Mouse (Mus musculus) neural tube, embryonic 11.5 days (tissue): ENCODE results near the gene Mipep. TPM values are rescaled to one million over a fixed set of nuclear protein-coding genes. Genes with fewer than 3 reads are reported as not detected.

Source experiments
- ATAC-seq: fragments of 200-750 bp; cut with Nextera tagmentation; 2 replicates; pipeline ENCODE4 v1.8.0; 2017; ENCODE audit warnings: moderate number of reproducible peaks, mild to moderate bottlenecking, moderate TSS enrichment, moderate library complexity; ENCODE audit not compliant: insufficient read depth, low FRiP score, low TSS enrichment
- DNase-seq: peaks from one replicate; pipeline ENCODE4 v3.0.0-alpha.2; 2015; ENCODE audit warnings: low spot score
- H3K27ac ChIP-seq: fragments of 300-500 bp; sonication (generic); 2 replicates; pipeline ENCODE4 v1.5.1; 2014; ENCODE audit warnings: low read depth, mild to moderate bottlenecking, low read length
- H3K27me3 ChIP-seq: fragments of 300-500 bp; sonication (generic); 2 replicates; pipeline ENCODE4 v1.6.1; 2014; ENCODE audit warnings: mild to moderate bottlenecking, low read length, mixed read lengths; ENCODE audit not compliant: control insufficient read depth, insufficient read depth
- H3K36me3 ChIP-seq: fragments of 300-500 bp; sonication (generic); 2 replicates; pipeline ENCODE4 v1.6.1; 2014; ENCODE audit warnings: mild to moderate bottlenecking, low read length, moderate library complexity, mixed read lengths; ENCODE audit not compliant: control insufficient read depth, insufficient read depth
- H3K4me1 ChIP-seq: fragments of 300-500 bp; sonication (generic); 2 replicates; pipeline ENCODE4 v1.6.1; 2014; ENCODE audit warnings: low read length, mixed read lengths; ENCODE audit not compliant: control insufficient read depth, insufficient read depth
- H3K4me2 ChIP-seq: fragments of 300-500 bp; sonication (generic); 2 replicates; pipeline ENCODE4 v1.6.1; 2014; ENCODE audit warnings: low read depth, mild to moderate bottlenecking, moderate library complexity
- H3K4me3 ChIP-seq: fragments of 300-500 bp; sonication (generic); 2 replicates; pipeline ENCODE4 v1.5.1; 2014; ENCODE audit warnings: low read depth, low read length
- H3K9ac ChIP-seq: fragments of 300-500 bp; sonication (generic); 2 replicates; pipeline ENCODE4 v1.6.1; 2014; ENCODE audit warnings: mild to moderate bottlenecking, low read length
- H3K9me3 ChIP-seq: fragments of 300-500 bp; sonication (generic); 2 replicates; pipeline ENCODE4 v1.6.1; 2016; ENCODE audit warnings: low read length; ENCODE audit not compliant: control insufficient read depth
- WGBS: fragments of 180-500 bp; shearing (Covaris S2); extraction: QIAGEN DNeasy Blood & Tissue Kit; methylation state at CpG from one replicate; pipeline ENCODE4 v1.1.7; 2014; 5-methylcytosine and 5-hydroxymethylcytosine counted together
- polyA plus RNA-seq: library from polyadenylated mRNA; unstranded; fragments of >200 nt; fragmentation: Nextera tagmentation; extraction: Ambion mirVana; gene quantifications from 2 replicates; pipeline ENCODE4 v1.2.1, GENCODE M21; 2014

Gene Mipep
- polyA plus RNA-seq: 22.0 and 25.9 TPM in 2 replicates

DNA sequence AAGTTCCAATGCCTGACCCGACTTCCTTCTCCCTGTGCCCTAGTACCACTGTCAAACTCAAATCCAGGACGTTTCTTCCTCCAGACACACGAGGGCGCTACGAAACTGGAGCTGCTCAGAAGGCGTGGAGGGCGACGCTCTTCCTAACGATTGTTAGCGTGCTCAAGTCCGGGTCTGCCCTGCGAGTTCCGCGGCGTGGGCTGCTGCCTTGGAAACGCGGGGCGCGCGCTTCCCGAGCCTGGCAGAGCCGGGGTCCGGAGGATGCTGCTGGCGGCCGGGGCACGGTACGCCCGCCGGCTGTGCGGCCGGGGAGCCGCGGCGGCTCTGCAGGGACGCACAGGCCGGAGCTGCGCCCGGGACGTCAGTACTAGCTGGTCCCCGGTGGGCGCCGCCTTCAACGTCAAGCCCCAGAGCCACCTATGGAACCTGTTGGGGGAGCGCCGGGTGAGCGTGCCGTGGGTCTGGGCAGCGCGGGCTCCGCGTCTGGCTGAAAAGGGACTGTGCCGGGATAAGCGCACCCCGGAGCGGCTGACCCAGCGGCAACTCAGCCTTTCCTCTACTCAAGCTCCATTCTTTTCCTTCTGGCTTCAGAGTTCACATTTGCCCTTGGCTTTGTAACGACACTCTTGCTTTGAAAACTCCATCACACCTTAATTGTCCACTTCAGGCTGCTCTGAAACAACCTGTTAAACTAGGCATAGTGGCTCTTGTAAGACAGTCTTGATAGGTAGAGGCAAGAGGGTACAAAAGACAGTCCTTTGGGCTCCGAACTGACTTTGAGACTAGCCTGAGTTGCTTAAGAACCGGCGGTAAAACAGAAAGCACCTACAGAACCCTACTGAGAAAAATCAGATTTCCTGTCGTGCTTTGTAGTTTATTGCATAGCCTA, at the start of gene Mipep:
TSS of gene Mipep (plus strand) at position 147 of the 889 bp plus-strand sequence.
- Histone ChIP-seq H3K4me1 (peaks cover 2% of the 10 kb centered on the region; the same call in 1 of the 2 replicates), H3K27me3 (no peaks in the 10 kb centered on the region), H3K9me3 (no peaks in the 10 kb centered on the region), H3K9ac (peak within 1 kb of the TSS; percentile 40), H3K36me3 (no peaks in the 10 kb centered on the region), H3K4me3 (peak within 1 kb of the TSS; percentile 87), H3K27ac (0 out of 2 replicates have a peak within 1 kb of the TSS, but pooled peaks have one; percentile 6), H3K4me2 (peak within 1 kb of the TSS; percentile 51)
- DNase-seq: peak; percentile 93
- WGBS: under 1% methylated on average over 61 of the region's 61 CpGs
- ATAC-seq: peak; percentile 79

- H3K4me3 ChIP-seq: no peak overlapping the region
- no peaks in the 10 kb centered on the region for H3K36me3 ChIP-seq
- H3K4me1 ChIP-seq: peaks cover 19% of the 10 kb centered on the region; the same call in 1 of the 2 replicates
- no peaks in the 10 kb centered on the region for H3K27me3 ChIP-seq
- no peak for ATAC-seq
- H3K27ac ChIP-seq: no peak overlapping the region
- H3K9me3 ChIP-seq: no peaks in the 10 kb centered on the region
- WGBS: 67% methylated on average over 5 of the region's 5 CpGs
- DNase-seq: no peak
- H3K9ac ChIP-seq: no peak overlapping the region
- no peak overlapping the region for H3K4me2 ChIP-seq
These were observed 49.2 kb upstream of the Mipep start for GRCm38 (mm10) chr14:60735206-60735605.

DNA sequence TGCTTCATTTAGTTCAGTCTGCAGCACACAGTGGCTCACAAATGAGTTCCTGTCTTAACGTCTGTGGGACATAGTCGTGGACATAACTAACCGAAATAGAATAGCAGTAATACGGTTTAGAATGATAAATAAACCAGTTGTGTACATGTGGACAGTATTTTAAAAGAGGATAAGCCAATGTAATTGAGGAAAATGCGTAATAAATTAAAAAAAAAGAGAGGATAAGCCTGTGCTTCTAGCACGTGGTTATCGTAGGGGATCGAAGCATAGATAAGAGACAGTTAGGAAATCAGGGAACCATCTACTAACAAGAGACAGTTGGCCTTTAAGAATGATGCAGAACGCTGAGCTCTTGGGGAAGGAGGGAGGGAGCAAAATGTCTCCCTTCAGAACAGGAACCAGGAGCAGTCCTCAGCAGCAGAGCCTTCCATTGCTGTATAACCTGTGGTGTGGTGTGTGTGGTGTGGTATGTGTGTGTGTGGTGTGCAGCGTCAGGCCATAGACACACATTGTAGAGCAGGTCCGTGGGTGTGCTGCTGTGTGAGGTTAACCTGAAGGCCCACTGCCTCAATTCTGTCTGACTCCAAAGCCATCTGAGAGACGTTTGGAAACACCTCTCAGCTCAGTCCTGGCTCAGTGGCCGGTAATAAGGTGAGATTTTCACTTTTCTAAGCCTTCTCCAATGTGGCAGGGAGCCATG, 48.4 kb upstream of the Mipep start:
- peaks cover 19% of the 10 kb centered on the region; the same call in 1 of the 2 replicates for H3K4me1 ChIP-seq
- H3K4me3 ChIP-seq: no peak overlapping the region
- peak overlapping the region; percentile 12; the same call in 1 of the 2 replicates for H3K9ac ChIP-seq
- DNase-seq: no peak
- ATAC-seq: no peak
- H3K27me3 ChIP-seq: no peaks in the 10 kb centered on the region
- H3K9me3 ChIP-seq: no peaks in the 10 kb centered on the region
- WGBS: 59% methylated on average over 13 of the region's 13 CpGs
- no peaks in the 10 kb centered on the region for H3K36me3 ChIP-seq
- H3K27ac ChIP-seq: no peak overlapping the region
- H3K4me2 ChIP-seq: no peak overlapping the region

DNA sequence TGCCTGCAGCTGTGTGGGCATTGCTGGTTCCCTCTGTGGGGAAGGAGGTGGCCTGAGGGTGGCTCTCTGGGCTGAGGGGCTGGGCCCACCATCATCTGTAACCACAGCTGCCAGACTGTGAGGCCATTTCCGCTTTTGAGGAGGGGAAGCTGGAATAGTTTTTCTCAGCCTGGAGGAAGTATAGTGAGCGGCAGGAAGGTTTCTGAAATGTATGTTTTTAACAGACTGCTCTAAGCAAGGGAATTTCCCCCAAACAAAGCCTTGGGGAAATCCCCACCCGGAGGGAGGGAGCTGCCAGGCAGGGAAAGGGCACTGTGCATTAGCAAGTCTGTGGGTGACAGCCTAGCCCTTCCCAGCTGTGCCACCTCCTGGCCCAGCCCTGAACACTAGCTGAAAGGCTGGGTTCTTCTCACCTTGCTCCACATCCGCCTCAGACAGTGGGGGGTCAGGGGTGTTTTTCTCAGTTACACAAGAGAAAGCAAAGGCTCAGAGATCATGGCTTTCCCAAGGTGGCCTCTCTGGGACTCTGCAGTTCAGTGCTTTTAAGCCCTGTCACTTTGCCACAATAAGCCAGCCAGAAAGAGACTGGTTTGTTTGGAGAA, 47.7 kb upstream of the Mipep start:
- Histone ChIP-seq H3K9me3 (no peaks in the 10 kb centered on the region), H3K4me1 (peaks cover 19% of the 10 kb centered on the region; the same call in 1 of the 2 replicates), H3K36me3 (no peaks in the 10 kb centered on the region), H3K4me3 (no peak overlapping the region), H3K27ac (peak overlapping the region; percentile 15), H3K4me2 (no peak overlapping the region), H3K27me3 (no peaks in the 10 kb centered on the region), H3K9ac (peak overlapping the region; percentile 12; the same call in 1 of the 2 replicates)
- DNase-seq (peak; percentile 44), ATAC-seq (no peak)
- 14% methylated on average over 4 of the region's 4 CpGs for WGBS

DNA sequence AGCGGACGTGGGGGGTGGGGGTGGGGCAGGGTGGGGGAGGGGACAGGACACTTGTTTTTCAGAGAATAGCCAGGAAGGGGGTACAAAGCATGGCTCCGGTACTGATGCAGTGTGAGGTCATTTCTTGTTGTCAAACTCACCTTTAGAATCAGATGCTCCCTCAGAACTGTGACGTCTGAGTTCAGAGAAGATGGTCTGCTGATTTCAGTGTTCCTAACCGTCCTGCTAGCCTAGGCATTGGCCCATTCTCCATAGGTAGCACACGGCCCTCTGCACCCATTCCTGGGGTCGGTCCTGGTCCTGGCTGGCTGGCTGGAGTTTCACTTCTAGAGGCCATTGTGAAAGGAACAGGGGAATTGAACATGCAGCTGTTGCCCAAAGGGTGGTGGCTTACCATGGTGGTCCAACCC, 47.2 kb upstream of the Mipep start:
- Histone ChIP-seq H3K27me3 (no peaks in the 10 kb centered on the region), H3K4me1 (peaks cover 19% of the 10 kb centered on the region; the same call in 1 of the 2 replicates), H3K9me3 (no peaks in the 10 kb centered on the region), H3K4me2 (no peak overlapping the region), H3K9ac (no peak overlapping the region), H3K27ac (peak overlapping the region; percentile 15), H3K36me3 (no peaks in the 10 kb centered on the region), H3K4me3 (no peak overlapping the region)
- 19% methylated on average over 7 of the region's 7 CpGs for WGBS
- DNase-seq: no peak
- no peak for ATAC-seq

GRCm38 (mm10) chr14:60738434-60738938, 45.9 kb upstream of the Mipep start:
- Histone ChIP-seq H3K4me2 (no peak overlapping the region), H3K4me1 (peaks cover 15% of the 10 kb centered on the region; the same call in 1 of the 2 replicates), H3K27ac (no peak overlapping the region), H3K9ac (no peak overlapping the region), H3K27me3 (no peaks in the 10 kb centered on the region), H3K9me3 (no peaks in the 10 kb centered on the region), H3K4me3 (no peak overlapping the region), H3K36me3 (no peaks in the 10 kb centered on the region; the same call in 1 of the 2 replicates)
- ATAC-seq: no peak
- DNase-seq: no peak
- WGBS: 68% methylated on average over 10 of the region's 10 CpGs

DNA sequence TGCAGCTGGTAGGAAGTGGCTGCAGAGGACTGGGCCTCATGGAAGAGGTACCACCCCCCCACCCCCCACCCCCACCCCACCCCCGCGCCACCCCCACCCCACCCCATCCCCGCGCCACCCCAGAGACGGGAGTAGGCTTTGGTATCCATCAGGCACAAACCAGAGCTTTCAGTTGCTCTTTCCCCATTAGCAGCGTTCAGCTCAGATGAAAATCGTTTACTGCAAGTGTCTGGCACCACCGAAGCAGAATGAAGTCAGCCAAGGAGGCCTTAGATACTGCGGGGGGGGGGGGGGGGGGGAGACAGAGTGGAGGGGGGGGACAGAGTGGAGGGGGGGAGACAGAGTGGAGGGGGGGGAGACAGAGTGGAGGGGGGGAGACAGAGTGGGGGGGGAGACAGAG, 45.2 kb upstream of the Mipep start:
- ATAC-seq (no peak), DNase-seq (no peak)
- H3K36me3 ChIP-seq: no peaks in the 10 kb centered on the region; the same call in 1 of the 2 replicates
- no peak overlapping the region for H3K27ac ChIP-seq
- peaks cover 15% of the 10 kb centered on the region; the same call in 1 of the 2 replicates for H3K4me1 ChIP-seq
- H3K4me3 ChIP-seq: no peak overlapping the region
- H3K4me2 ChIP-seq: no peak overlapping the region
- no peak overlapping the region for H3K9ac ChIP-seq
- no peaks in the 10 kb centered on the region for H3K27me3 ChIP-seq
- H3K9me3 ChIP-seq: no peaks in the 10 kb centered on the region
- no CpG with 5 or more reads among the region's 9 CpGs for WGBS

GRCm38 (mm10) chr14:60739616-60740015, 44.8 kb upstream of the Mipep start:
- ATAC-seq (no peak), DNase-seq (no peak)
- Histone ChIP-seq H3K9me3 (no peaks in the 10 kb centered on the region), H3K4me3 (no peak overlapping the region), H3K27me3 (no peaks in the 10 kb centered on the region), H3K4me2 (no peak overlapping the region), H3K27ac (no peak overlapping the region), H3K36me3 (no peaks in the 10 kb centered on the region; the same call in 1 of the 2 replicates), H3K4me1 (peaks cover 15% of the 10 kb centered on the region; the same call in 1 of the 2 replicates), H3K9ac (no peak overlapping the region)
- WGBS: 73% methylated on average over 12 of the region's 12 CpGs
